Mouse (Mus musculus) small intestine, adult 2 months (tissue): ENCODE results near the gene Gm20388. TPM values are rescaled to one million over a fixed set of nuclear protein-coding genes. Genes with fewer than 3 reads are reported as not detected.

Source experiments
- H3K27ac ChIP-seq: fragments of 200-500 bp; 2 replicates; pipeline ENCODE4 v1.5.1; 2012; ENCODE audit warnings: low read depth, low read length, control low read depth, inconsistent platforms; ENCODE audit not compliant: insufficient read depth
- H3K27me3 ChIP-seq: fragments of 200-500 bp; 2 replicates; pipeline ENCODE4 v1.6.1; 2012; ENCODE audit warnings: mild to moderate bottlenecking, moderate library complexity, low read length, inconsistent platforms; ENCODE audit not compliant: control insufficient read depth, insufficient read depth
- H3K36me3 ChIP-seq: fragments of 200-500 bp; 2 replicates; pipeline ENCODE4 v1.6.1; 2012; ENCODE audit warnings: mild to moderate bottlenecking, low read length, control low read depth, inconsistent platforms; ENCODE audit not compliant: control insufficient read depth, insufficient read depth
- H3K4me1 ChIP-seq: fragments of 200-500 bp; 2 replicates; pipeline ENCODE4 v1.6.1; 2012; ENCODE audit warnings: low read length, inconsistent platforms, mixed read lengths; ENCODE audit not compliant: control insufficient read depth, insufficient read depth, insufficient read length
- H3K4me3 ChIP-seq: fragments of 200-500 bp; 2 replicates; pipeline ENCODE4 v1.5.1; 2012; ENCODE audit warnings: low read depth, mild to moderate bottlenecking, control low read depth, inconsistent platforms, low read length, moderate library complexity
- CTCF ChIP-seq: fragments of 200-500 bp; IDR thresholded peaks from 2 replicates; pipeline ENCODE4 v1.5.1; 2012; ENCODE audit warnings: low read depth, mild to moderate bottlenecking, control low read depth, inconsistent platforms, low read length, moderate library complexity, mixed read lengths; ENCODE audit not compliant: insufficient replicate concordance, insufficient read length; ENCODE audit errors: extremely low read depth
- POLR2A ChIP-seq: fragments of 200-500 bp; IDR thresholded peaks from 2 replicates; pipeline ENCODE4 v1.6.1; 2012; ENCODE audit warnings: low read depth, mild to moderate bottlenecking, control low read depth, inconsistent platforms, low read length, moderate library complexity
- WGBS: fragments of 180-500 bp; shearing (Covaris S2); methylation state at CpG from one replicate; pipeline ENCODE4 v1.1.7; 2018; 5-methylcytosine and 5-hydroxymethylcytosine counted together
- polyA plus RNA-seq: library from polyadenylated mRNA; depleted of rRNA; stranded (reverse); fragments of >200 nt; gene quantifications from 2 replicates; pipeline ENCODE4 v1.2.3, GENCODE M21; 2012

The Gm20388 gene
- polyA plus RNA-seq, 1 experiment = 37.3 TPM

DNA sequence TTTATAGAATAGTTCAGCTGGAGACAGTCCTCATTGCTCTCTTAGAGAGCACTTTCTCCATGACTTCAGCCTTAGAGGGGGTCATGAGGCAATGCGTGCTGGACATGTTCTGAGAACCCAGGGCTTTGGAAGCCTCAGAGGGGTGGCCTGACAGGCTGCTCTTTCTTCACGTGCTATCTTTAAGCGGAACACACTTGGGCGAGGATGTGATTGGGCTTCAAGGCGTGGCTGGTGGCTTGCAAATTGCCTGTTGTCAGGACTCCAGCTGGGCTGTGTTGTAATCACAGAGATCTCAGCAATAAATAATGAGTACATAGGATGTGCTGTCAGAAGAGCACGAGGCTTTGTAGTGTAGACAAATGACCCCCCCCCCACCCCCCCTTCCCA is 2200.2 kb downstream of the Gm20388 start:
- Histone ChIP-seq H3K4me3 (no peak overlapping the region), H3K4me1 (peaks cover 2% of the 10 kb centered on the region; the same call in 1 of the 2 replicates), H3K27ac (0 out of 2 replicates have a peak overlapping the region, but pooled peaks have one; percentile 21), H3K27me3 (no peaks in the 10 kb centered on the region), H3K36me3 (no peaks in the 10 kb centered on the region)
- WGBS = 13% methylated on average over 6 of the region's 6 CpGs
- TF ChIP-seq POLR2A = no peak
- no peak for TF ChIP-seq CTCF

- 47% methylated on average over 11 of the region's 11 CpGs for WGBS
- TF ChIP-seq POLR2A (no peak), CTCF (no peak)
- peak overlapping the region; percentile 66 for H3K27ac ChIP-seq
- no peak overlapping the region for H3K4me3 ChIP-seq
- H3K4me1 ChIP-seq = peaks cover 2% of the 10 kb centered on the region; the same call in 1 of the 2 replicates
- no peaks in the 10 kb centered on the region for H3K27me3 ChIP-seq
- no peaks in the 10 kb centered on the region for H3K36me3 ChIP-seq
These were observed 2201.1 kb downstream of the Gm20388 start for GRCm38 (mm10) chr8:122111745-122112144.

GRCm38 (mm10) chr8:122112264-122112965 is 2201.8 kb downstream of the Gm20388 start:
- 57% methylated on average over 14 of the region's 14 CpGs for WGBS
- TF ChIP-seq CTCF (no peak), POLR2A (no peak)
- H3K4me1 ChIP-seq = peaks cover 2% of the 10 kb centered on the region; the same call in 1 of the 2 replicates

GRCm38 (mm10) chr8:122114890-122115289 is 2204.2 kb downstream of the Gm20388 start:
- no peak for TF ChIP-seq POLR2A
- no peak for TF ChIP-seq CTCF
- WGBS = 70% methylated on average over 2 of the region's 2 CpGs
- no peak overlapping the region for H3K27ac ChIP-seq

More at GRCm38 (mm10) chr8:122112264-122112965, 2201.8 kb downstream of the Gm20388 start:
- H3K27ac ChIP-seq = peak overlapping the region; percentile 66
- no peaks in the 10 kb centered on the region for H3K36me3 ChIP-seq
- no peak overlapping the region for H3K4me3 ChIP-seq
- H3K27me3 ChIP-seq = no peaks in the 10 kb centered on the region

DNA sequence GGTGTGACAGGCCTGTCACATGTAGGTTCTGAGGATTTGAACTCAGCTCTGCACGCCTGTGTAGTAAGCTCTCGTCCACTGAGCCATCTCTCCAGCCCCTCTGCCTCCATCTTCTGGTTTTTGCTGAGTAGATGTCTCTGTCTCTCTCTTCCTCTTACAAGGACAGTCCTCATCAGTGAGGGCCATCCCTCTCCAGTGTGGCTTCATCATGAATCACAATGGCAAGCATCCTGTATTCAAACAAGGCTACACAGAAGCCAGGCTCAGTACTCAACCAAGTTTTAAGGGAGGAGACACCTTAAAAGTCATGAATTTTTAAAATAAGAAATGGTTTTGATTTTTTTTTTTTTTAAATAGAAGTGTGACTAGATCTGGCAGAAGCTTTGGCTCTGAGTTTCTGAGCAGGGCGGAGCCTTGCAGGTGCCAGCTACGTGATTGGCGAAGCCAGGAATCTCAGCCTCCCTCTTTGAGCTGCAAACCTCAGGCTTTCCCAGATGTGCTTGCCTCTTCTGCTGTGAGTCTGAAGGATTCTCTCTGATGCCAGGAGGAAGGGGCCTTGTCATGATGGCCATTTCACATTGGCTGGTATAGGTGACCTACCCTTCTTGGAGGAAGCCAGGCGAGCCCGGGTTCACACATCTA is 2206.2 kb downstream of the Gm20388 start:
- no peaks in the 10 kb centered on the region for H3K27me3 ChIP-seq
- TF ChIP-seq POLR2A = no peak
- no peak for TF ChIP-seq CTCF
- H3K4me3 ChIP-seq = no peak overlapping the region
- WGBS = 84% methylated on average over 7 of the region's 7 CpGs
- H3K27ac ChIP-seq = no peak overlapping the region
- H3K4me1 ChIP-seq = peaks cover 2% of the 10 kb centered on the region; the same call in 1 of the 2 replicates
- no peaks in the 10 kb centered on the region for H3K36me3 ChIP-seq

More at GRCm38 (mm10) chr8:122114890-122115289, 2204.2 kb downstream of the Gm20388 start:
- H3K27me3 ChIP-seq = no peaks in the 10 kb centered on the region
- H3K4me1 ChIP-seq = peaks cover 2% of the 10 kb centered on the region; the same call in 1 of the 2 replicates
- H3K4me3 ChIP-seq = no peak overlapping the region
- no peaks in the 10 kb centered on the region for H3K36me3 ChIP-seq

DNA sequence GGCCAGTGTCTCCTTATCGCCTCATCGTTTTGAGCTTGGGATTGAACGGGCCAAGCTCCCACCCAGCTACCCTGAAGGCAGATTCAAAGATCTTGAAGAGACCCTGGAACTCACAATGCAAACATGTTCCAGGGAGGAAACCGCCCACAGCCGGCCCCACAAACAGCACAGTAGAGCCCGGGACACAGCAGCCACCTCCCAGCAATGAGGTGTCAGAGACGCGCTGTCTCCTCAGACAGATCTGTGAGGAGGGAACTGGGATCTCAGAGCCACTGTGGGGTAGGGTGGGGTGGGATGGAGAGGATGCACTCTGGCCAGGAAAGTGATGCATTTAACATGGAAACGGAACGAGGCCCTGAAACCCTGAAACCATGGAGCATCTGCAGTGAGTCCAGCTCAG is 2207.5 kb downstream of the Gm20388 start:
- TF ChIP-seq CTCF = no peak
- no peak for TF ChIP-seq POLR2A
- H3K27me3 ChIP-seq = no peaks in the 10 kb centered on the region
- H3K4me3 ChIP-seq = no peak overlapping the region
- H3K27ac ChIP-seq = no peak overlapping the region
- H3K4me1 ChIP-seq = no peaks in the 10 kb centered on the region
- WGBS = 66% methylated on average over 10 of the region's 10 CpGs
- no peaks in the 10 kb centered on the region for H3K36me3 ChIP-seq

DNA sequence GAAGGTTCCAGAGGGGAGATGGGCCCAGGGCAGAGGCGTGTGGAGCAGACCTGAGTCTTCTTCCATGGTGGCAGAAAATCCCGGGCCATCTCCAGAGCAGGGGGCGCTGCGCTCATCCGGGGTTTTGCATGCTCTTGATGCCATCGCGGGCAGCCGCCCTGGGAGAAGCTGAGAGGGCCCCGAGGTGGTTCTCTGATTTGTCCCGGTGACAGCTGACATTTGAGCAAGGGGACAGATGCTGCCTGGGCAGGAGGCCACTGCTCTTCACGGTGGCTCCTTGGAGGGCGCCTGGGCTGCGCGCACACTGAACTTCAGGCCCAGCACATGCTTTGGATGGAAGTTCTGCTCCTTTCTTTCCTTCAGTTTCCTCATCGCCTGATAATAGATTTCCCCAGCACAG is 2207.9 kb downstream of the Gm20388 start:
- 75% methylated on average over 15 of the region's 15 CpGs for WGBS
- TF ChIP-seq CTCF = no peak
- TF ChIP-seq POLR2A = no peak
- Histone ChIP-seq H3K4me1 (no peaks in the 10 kb centered on the region), H3K36me3 (no peaks in the 10 kb centered on the region), H3K27ac (no peak overlapping the region), H3K27me3 (no peaks in the 10 kb centered on the region), H3K4me3 (no peak overlapping the region)
